Mouse (Mus musculus): ENCODE measurements around the gene Cdc14a.
A peak's percentile ranks its signal among the peaks of the same experiment; 100 is the strongest.

Cdc14a gene

GRCm38 (mm10) chr3:116414451-116414860 lies 9.4 kb downstream of the Cdc14a start:
- no peak for DNase-seq (ENCODE audit: low read depth, low spot score)

GRCm38 (mm10) chr3:116412954-116413724 lies 10.7 kb downstream of the Cdc14a start:
- no peak for DNase-seq (ENCODE audit: low read depth, low spot score)

DNA sequence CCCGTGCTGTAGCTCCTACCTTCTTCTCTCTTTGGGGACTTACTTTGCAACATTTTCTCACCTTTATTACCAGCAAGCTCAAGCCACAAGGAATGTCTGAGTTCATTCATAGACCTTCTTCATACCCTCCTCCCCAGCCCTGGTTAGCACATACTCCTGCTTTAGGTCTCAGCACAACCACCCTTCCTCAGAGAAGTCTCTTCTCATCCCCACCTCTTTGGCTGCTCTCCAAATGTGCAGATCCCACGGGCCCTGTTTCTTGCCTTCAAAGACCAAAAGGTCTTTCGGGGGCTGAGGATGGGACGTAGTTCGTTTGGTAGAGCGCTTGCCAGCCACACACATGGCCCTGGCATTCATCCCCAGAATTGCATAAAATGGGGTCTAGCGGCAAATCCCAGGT lies 13.8 kb downstream of the Cdc14a start:
- DNase-seq (ENCODE audit: low read depth, low spot score) = no peak

GRCm38 (mm10) chr3:116409486-116409885 lies 14.3 kb downstream of the Cdc14a start:
- DNase-seq (ENCODE audit: low read depth, low spot score) = no peak

GRCm38 (mm10) chr3:116408856-116409255 lies 15.0 kb downstream of the Cdc14a start:
- DNase-seq (ENCODE audit: low read depth, low spot score) = no peak

DNA sequence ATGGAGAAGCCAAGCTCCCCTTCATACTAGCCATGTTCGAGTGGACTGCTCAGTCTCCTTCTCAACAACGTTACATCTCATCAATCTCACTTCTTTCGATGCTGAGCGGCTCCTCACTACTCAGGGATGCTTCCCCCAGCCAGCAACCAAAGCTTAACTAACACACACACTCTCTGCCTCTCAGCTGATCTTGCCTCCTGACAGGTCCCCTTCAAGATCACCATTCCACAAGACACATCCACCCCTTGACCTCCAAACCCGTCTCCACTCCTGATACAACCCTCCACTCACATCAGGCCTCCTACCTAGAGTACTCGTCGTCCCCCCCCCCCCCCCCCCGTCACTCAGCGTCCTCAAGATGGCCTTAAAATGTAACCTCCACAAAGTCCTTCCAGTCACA lies 18.3 kb downstream of the Cdc14a start:
- no peak for DNase-seq (ENCODE audit: low read depth, low spot score)

- no peak for DNase-seq (ENCODE audit: low read depth, low spot score)
Measured at GRCm38 (mm10) chr3:116401436-116401835, 22.4 kb downstream of the Cdc14a start.

- DNase-seq (ENCODE audit: low read depth, low spot score) = no peak
Measured at GRCm38 (mm10) chr3:116399349-116400090, 24.3 kb downstream of the Cdc14a start.

DNA sequence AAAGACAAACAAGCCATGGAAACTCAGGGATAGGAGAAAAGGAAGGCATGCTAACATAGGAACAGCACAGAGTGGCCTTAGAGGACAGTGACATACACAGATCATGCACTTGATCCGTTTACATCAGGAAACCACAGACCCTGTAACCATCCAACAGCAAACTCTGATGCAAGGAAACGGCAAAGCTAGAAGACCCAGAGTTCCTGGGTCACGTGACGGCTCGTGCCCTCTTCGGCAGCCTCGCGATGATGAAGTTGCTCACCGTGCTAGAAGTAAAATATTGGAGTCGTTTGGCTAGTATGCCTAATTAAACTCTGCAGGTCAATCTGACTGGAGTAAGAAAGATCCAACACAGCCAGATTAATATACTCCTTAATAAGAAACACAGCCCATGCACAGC lies 25.3 kb downstream of the Cdc14a start:
- DNase-seq (ENCODE audit: low read depth, low spot score) = no peak

DNA sequence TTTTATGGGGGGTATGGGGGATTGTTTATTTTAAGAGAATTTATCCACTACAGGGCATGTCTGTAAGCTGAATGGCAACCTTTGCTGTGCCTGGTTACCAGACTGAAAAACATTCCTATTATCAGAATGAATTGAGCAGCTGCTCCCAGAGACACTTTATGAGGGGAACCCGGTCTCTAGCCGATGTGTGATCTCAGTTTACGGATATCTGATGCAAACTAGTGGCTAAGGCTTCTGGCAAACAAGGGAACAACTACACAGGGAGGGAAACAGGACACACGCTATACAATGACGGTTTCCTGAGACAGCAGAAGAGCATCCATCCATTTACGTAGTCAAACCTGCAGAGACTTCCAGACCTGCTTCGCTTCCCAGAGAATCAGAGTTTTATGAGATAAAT lies 25.9 kb downstream of the Cdc14a start:
- DNase-seq (ENCODE audit: low read depth, low spot score) = no peak

- DNase-seq (ENCODE audit: low read depth, low spot score) = no peak
Measured at GRCm38 (mm10) chr3:116397341-116397740, 26.5 kb downstream of the Cdc14a start.

DNA sequence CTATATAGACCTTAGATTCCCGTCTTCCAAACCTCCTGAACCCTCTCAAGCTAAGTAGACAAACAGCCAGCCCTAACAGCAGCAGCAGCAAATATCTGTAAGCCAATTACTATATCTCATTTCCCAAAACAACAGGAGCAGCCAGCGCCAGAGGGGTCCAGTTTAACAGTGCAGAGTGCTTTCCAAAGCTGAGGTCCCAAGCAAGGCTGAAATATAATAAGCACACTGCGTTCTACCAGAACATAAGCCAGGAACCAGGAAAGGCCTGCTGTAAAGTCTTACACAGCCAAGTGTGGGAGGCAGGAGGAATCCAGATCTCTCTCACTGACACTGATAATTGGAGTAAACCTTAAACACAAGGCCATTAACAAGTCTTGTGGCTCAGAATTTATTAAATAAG lies 27.3 kb downstream of the Cdc14a start:
- no peak for DNase-seq (ENCODE audit: low read depth, low spot score)

- DNase-seq (ENCODE audit: low read depth, low spot score) = no peak
Measured at GRCm38 (mm10) chr3:116394885-116395390, 28.9 kb downstream of the Cdc14a start.

DNA sequence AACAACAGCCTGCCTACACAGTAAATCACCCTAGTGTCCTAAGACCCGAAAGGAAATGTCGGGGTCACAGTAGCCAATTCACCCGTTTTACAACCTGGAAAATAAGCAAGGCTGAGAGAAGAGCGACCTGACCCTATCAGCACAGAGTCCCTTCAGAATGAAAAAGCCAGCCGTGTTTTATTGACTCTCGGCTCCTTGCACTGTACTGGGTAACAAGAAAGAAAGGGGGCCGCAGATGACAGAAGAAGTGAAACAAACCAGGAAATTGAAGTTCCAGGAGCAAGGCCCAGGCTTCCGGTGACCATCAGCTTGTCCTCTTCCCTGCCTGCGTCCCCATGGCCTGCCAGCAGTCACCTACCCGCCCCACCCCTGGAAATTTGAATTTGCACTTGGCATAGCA lies 32.4 kb downstream of the Cdc14a start:
- DNase-seq (ENCODE audit: low read depth, low spot score) = no peak

GRCm38 (mm10) chr3:116389500-116390470 lies 34.0 kb downstream of the Cdc14a start:
- no peak for DNase-seq (ENCODE audit: low read depth, low spot score)

DNA sequence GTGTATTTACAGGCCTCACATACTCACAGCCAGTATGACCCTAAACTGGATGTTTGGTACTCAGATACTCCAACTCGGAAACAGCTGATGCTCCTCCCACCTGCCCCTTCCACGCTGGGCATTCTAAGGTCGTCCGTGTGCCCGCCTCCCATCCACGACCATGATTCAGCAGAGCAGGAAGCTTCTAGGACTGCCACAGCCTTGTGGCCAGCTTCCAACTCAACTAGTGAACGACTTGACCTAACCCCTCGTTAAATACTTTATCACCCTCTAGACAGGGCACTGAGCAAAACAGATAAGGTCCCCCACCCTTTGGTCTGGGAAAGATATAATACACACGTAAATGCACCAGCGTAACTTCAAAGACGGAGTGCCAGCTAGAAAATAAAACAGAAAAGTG lies 35.0 kb downstream of the Cdc14a start:
- no peak for DNase-seq (ENCODE audit: low read depth, low spot score)

DNA sequence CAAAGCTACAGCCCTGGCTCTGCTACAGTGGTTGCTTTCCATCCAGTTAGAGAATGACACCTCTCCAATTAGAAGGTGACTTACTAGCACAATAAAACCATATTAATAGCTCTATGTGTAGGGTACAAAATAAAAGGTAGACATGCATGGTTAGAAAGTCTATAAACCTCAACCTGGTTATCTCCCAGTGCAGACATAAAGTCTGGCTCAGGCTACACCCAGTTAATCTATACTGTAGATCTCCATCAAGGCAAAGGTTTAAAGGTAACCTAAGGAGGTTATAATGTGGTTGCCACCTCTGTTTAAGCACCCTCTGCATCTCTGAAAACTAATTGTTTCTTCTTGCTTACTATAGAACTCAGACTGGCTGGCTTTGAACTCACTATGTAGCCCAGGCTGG lies 36.9 kb downstream of the Cdc14a start:
- DNase-seq (ENCODE audit: low read depth, low spot score) = no peak

GRCm38 (mm10) chr3:116386342-116386741 lies 37.5 kb downstream of the Cdc14a start:
- DNase-seq (ENCODE audit: low read depth, low spot score) = no peak

GRCm38 (mm10) chr3:116384319-116384718 lies 39.5 kb downstream of the Cdc14a start:
- DNase-seq (ENCODE audit: low read depth, low spot score) = no peak

DNA sequence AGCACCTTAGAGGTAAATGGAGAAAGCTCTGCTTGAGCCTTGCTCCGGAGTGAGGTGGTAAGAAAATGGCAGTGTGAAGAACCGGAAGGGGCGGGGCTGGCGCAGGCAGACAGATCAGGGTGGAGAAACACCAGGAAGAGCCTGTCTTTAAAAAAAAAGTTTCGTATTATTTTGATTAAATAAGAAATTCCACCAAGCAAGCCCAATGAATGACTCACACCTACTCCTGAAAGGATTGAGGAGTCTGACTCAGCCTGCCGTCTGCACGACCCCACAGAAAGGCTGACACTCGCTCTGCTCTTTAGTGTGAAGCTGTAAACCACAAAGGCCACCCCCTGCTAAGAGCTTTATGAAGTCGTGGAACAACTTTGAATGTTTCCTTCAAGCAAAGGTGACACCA lies 43.5 kb downstream of the Cdc14a start:
- peak; percentile 46 for DNase-seq (ENCODE audit: low read depth, low spot score)

- no peak for DNase-seq (ENCODE audit: low read depth, low spot score)
Measured at GRCm38 (mm10) chr3:116375442-116375841, 48.4 kb downstream of the Cdc14a start.

DNA sequence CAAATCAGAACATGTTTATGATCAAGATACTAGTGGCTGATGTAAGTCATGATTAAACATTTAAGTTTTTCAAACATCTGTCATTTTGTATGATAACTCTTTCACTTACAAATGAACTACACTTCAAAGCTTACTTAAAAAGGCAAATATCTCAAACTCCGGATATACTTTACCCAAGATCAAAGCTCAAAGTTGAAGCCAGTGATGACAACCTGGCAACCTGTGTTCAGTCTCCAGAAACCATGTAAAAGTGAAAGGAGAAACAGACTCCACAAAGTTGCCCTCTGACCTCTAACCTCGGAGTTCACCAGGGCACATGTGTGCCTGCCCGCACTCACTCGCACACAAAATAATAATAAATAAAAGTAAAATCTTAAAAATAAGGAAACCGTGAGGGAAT lies 49.3 kb downstream of the Cdc14a start:
- DNase-seq (ENCODE audit: low read depth, low spot score) = no peak
